Mouse (Mus musculus) lung, adult 18-20 months (tissue): ENCODE data around the gene Olfr282.
A peak's percentile ranks its signal among the peaks of the same experiment; 100 is the strongest.

Experiments used
- DNase-seq, 2 experiments: peaks; one replicate each; pipeline ENCODE4 v3.0.0; 2022; ENCODE audit warnings: mixed read lengths in 2 of 2

Gene Olfr282

DNA sequence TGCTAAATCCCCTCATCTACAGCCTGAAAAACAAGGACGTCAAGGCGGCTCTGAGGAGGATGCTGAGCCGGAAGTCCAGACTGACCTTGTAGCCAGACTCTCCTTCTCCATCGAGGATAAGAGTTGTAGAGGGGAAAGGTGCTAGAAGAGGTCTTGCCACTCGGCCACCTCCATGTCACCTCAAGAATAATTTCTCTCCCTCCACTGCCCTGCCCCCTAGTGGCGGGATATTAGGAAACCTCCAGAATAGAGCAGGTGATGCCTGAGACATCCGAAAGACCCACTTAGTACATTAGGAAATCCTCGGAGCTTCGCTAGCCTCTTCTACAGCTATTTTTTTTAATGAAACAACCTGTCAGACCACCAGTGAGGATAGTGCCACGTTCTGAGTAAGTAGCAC lies 44.4 kb downstream of the Olfr282 start:
- peak; percentile 22 to 42 for DNase-seq

- DNase-seq = no peak
Observed at GRCm38 (mm10) chr15:98476281-98476680, 45.3 kb downstream of the Olfr282 start.

GRCm38 (mm10) chr15:98479568-98480102 lies 48.6 kb downstream of the Olfr282 start:
- no peak for DNase-seq

DNA sequence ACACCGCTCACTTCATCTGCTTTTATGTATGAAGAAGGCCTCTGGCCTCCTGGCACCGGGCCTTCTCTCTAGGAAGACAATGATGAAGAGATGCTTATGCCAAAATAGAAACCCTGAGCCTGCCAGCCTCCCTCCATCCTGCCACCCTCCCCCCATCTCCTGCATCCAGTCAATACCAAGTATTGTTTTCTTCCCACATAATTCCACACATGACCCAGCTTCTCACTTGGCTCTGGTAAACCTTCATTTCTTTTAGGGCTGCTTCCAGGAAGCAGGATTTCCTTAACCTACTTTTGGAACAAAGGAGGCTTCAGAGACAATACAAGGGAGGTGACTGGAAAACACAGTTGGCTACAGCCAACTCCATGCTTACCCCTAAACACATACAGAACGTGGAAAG lies 51.7 kb downstream of the Olfr282 start, which contains the start of gene Lalba:
TSS of gene Lalba (minus strand) at position 21 of the 400 bp plus-strand sequence.
- DNase-seq = no peak

- peak; percentile 38 to 54 for DNase-seq
Observed at GRCm38 (mm10) chr15:98483907-98484886, 53.2 kb downstream of the Olfr282 start.

- DNase-seq = no peak
Observed at GRCm38 (mm10) chr15:98486433-98487021, 55.5 kb downstream of the Olfr282 start.
